ENCODE assay signal across 19 mouse cellular contexts in genomic region chr17:12201086-12201485, GRCm38 (mm10).
DNase-seq lines count a peak whose midpoint lies in the region; ATAC-seq lines count a peak whose summit lies in the region.
"Had no signal": no experiment of that assay in that cellular context is flagged by ENCODE, and none has a peak within 500 bp of the region (broad histone marks: within the 10 kb centered on the region; RNA-seq: fewer than 3 reads in every experiment).

No protein-coding gene starts in this region.

- no peaks in the 10 kb centered on the region for H3K27me3 ChIP-seq in liver, embryonic 12.5 days (replicated peaks)
- H3K27me3 ChIP-seq: heart, embryonic 12.5 days; limb, embryonic 13.5 days; neural tube, embryonic 12.5 days had no signal

- 66% methylated on average over 1 of the region's 1 CpGs for WGBS in liver, embryonic 12.5 days (ENCODE audit: insufficient replicate concordance)

- no peak overlapping the region for H3K4me3 ChIP-seq in liver, embryonic 12.5 days
- H3K4me3 ChIP-seq: heart, embryonic 12.5 days; limb, embryonic 13.5 days; neural tube, embryonic 12.5 days had no signal

- H3K4me2 ChIP-seq in liver, embryonic 12.5 days: peak overlapping the region; percentile 22; the same call in 1 of the 2 replicates
- H3K4me2 ChIP-seq: heart, embryonic 12.5 days; limb, embryonic 13.5 days; neural tube, embryonic 12.5 days had no signal

- peak overlapping the region; percentile 84 for H3K9ac ChIP-seq in liver, embryonic 12.5 days
- H3K9ac ChIP-seq: heart, embryonic 12.5 days; limb, embryonic 13.5 days; neural tube, embryonic 12.5 days had no signal

- no peaks in the 10 kb centered on the region for H3K9me3 ChIP-seq in liver, embryonic 12.5 days (replicated peaks)
- H3K9me3 ChIP-seq: heart, embryonic 12.5 days; limb, embryonic 13.5 days; neural tube, embryonic 12.5 days had no signal

- H3K4me1 ChIP-seq in liver, embryonic 12.5 days: peaks cover 95% of the 10 kb centered on the region

- ATAC-seq in liver, embryonic 12.5 days: 0 out of 2 replicates have a peak, but pooled peaks have one; percentile 5
- no peak for ATAC-seq in cerebellum, adult (ENCODE audit: insufficient number of reproducible peaks, low FRiP score, low TSS enrichment)
- ATAC-seq: hindbrain, embryonic 16.5 days; lung, postnatal 0 days had no signal

- peak overlapping the region; percentile 100 for H3K27ac ChIP-seq in liver, embryonic 12.5 days
- H3K27ac ChIP-seq: limb, embryonic 13.5 days; neural tube, embryonic 12.5 days; stomach, postnatal 0 days had no signal

- H3K36me3 ChIP-seq in liver, embryonic 12.5 days: peaks cover 70% of the 10 kb centered on the region

- peak; percentile 37 for DNase-seq in 416B (ENCODE audit: low read depth)
- peak; percentile 18 for DNase-seq in A20 (ENCODE audit: low read depth, low spot score)
- DNase-seq in R1 (ENCODE audit: low read depth, low spot score): peak; percentile 69
- no peak for DNase-seq in urinary bladder, postnatal 10 days (ENCODE audit: low spot score)
- DNase-seq in adrenal gland, postnatal 4 days (ENCODE audit: low spot score in 2 of 2): no peak
- DNase-seq: adrenal gland, adult 2 months; cerebellum, adult 11 months; cerebellum, postnatal 25 days; kidney, adult 8-10 months; kidney, postnatal 4 days; right cerebral cortex, postnatal 14 days had no signal

Comparison
In these comparisons a context has a peak if more than half of its experiments do, and no peak if none do; other contexts are left out.
1. DNase-seq: peak in 416B (single experiment), A20 (single experiment) and R1 (single experiment); none in urinary bladder, postnatal 10 days (single experiment) and adrenal gland, postnatal 4 days (0 of 2).